Mouse (Mus musculus) testis, postnatal 14 days (tissue): ENCODE measurements around the gene B4galt3.
"Not testable (repeated sequence)": the region's sequence is repeated elsewhere in the genome, so short reads cannot be mapped to it uniquely, and the experiment has no call there.

ENCODE experiments used
- DNase-seq: peaks from one replicate; pipeline ENCODE4 v3.0.0; 2021; ENCODE audit warnings: low spot score

The B4galt3 gene

GRCm38 (mm10) chr1:171240911-171241310 is 29.2 kb upstream of the B4galt3 start:
- no peak for DNase-seq

- not testable (repeated sequence) for DNase-seq
Measured at GRCm38 (mm10) chr1:171241952-171242351, 28.2 kb upstream of the B4galt3 start.

- DNase-seq = no peak
Measured at GRCm38 (mm10) chr1:171245353-171245752, 24.8 kb upstream of the B4galt3 start.

- peak; percentile 97 for DNase-seq
Measured at GRCm38 (mm10) chr1:171246709-171247452, 23.2 kb upstream of the B4galt3 start.

GRCm38 (mm10) chr1:171247453-171247841 is 22.7 kb upstream of the B4galt3 start:
- DNase-seq = no peak

GRCm38 (mm10) chr1:171247916-171248315 is 22.2 kb upstream of the B4galt3 start:
- no peak for DNase-seq

- DNase-seq = no peak
Measured at GRCm38 (mm10) chr1:171248386-171249226, 21.5 kb upstream of the B4galt3 start.

GRCm38 (mm10) chr1:171249913-171250600 is 20.1 kb upstream of the B4galt3 start, which contains the start of gene Adamts4:
Adamts4 (plus strand) TSS chr1:171250421.
- no peak for DNase-seq

GRCm38 (mm10) chr1:171250680-171251593 is 19.2 kb upstream of the B4galt3 start, which contains the start of gene Ndufs2:
Ndufs2 (minus strand) TSS chr1:171251388.
- DNase-seq = no peak

GRCm38 (mm10) chr1:171251594-171252324 is 18.4 kb upstream of the B4galt3 start:
- no peak for DNase-seq

- no peak for DNase-seq
Measured at GRCm38 (mm10) chr1:171252415-171252814, 17.7 kb upstream of the B4galt3 start.

- DNase-seq = no peak
Measured at GRCm38 (mm10) chr1:171256095-171256818, 13.9 kb upstream of the B4galt3 start.

- DNase-seq = no peak
Measured at GRCm38 (mm10) chr1:171256937-171257548, 13.1 kb upstream of the B4galt3 start.

GRCm38 (mm10) chr1:171257781-171258180 is 12.3 kb upstream of the B4galt3 start:
- no peak for DNase-seq

- DNase-seq = no peak
Measured at GRCm38 (mm10) chr1:171258921-171259320, 11.2 kb upstream of the B4galt3 start.

GRCm38 (mm10) chr1:171260316-171260715 is 9.8 kb upstream of the B4galt3 start:
- no peak for DNase-seq

GRCm38 (mm10) chr1:171262594-171263130 is 7.5 kb upstream of the B4galt3 start:
- peak; percentile 61 for DNase-seq

- DNase-seq = no peak
Measured at GRCm38 (mm10) chr1:171263185-171263611, 6.9 kb upstream of the B4galt3 start.
